Mouse (Mus musculus) heart, embryonic 15.5 days (tissue): ENCODE data around the gene Clip2. TPM values are rescaled to one million over a fixed set of nuclear protein-coding genes. Genes with fewer than 3 reads are reported as not detected.
A peak's percentile ranks its signal among the peaks of the same experiment; 100 is the strongest.

Experiments used
- ATAC-seq: fragments of 200-750 bp; cut with Nextera tagmentation; replicated peaks from 2 replicates; pipeline ENCODE4 v1.8.0; 2017; ENCODE audit warnings: low read depth, moderate TSS enrichment; ENCODE audit not compliant: insufficient number of reproducible peaks, insufficient read depth, low FRiP score
- H3K27ac ChIP-seq: fragments of 300-500 bp; sonication (generic); 2 replicates; pipeline ENCODE4 v1.5.1; 2015; ENCODE audit warnings: mild to moderate bottlenecking, inconsistent platforms
- H3K27me3 ChIP-seq: fragments of 300-500 bp; sonication (generic); 2 replicates; pipeline ENCODE4 v1.6.1; 2015; ENCODE audit warnings: inconsistent platforms
- H3K36me3 ChIP-seq: fragments of 300-500 bp; sonication (generic); 2 replicates; pipeline ENCODE4 v1.6.1; 2015; ENCODE audit warnings: mild to moderate bottlenecking, inconsistent platforms
- H3K4me1 ChIP-seq: fragments of 300-500 bp; sonication (generic); replicated peaks from 2 replicates; pipeline ENCODE4 v1.6.1; 2015; ENCODE audit warnings: inconsistent platforms
- H3K4me2 ChIP-seq: fragments of 300-500 bp; sonication (generic); 2 replicates; pipeline ENCODE4 v1.6.1; 2015; ENCODE audit warnings: inconsistent platforms, mild to moderate bottlenecking, moderate library complexity
- H3K4me3 ChIP-seq: fragments of 300-500 bp; sonication (generic); 2 replicates; pipeline ENCODE4 v1.5.1; 2015; ENCODE audit warnings: mild to moderate bottlenecking, inconsistent platforms
- H3K9ac ChIP-seq: fragments of 300-500 bp; sonication (generic); 2 replicates; pipeline ENCODE4 v1.6.1; 2015; ENCODE audit warnings: mild to moderate bottlenecking, inconsistent platforms
- H3K9me3 ChIP-seq: fragments of 300-500 bp; sonication (generic); replicated peaks from 2 replicates; pipeline ENCODE4 v1.6.1; 2016; ENCODE audit warnings: inconsistent platforms
- WGBS: fragments of 180-500 bp; shearing (Covaris S2); methylation state at CpG from one replicate; pipeline ENCODE4 v1.1.7; 2015; ENCODE audit warnings: mixed read lengths; 5-methylcytosine and 5-hydroxymethylcytosine counted together
- polyA plus RNA-seq: library from polyadenylated mRNA; unstranded; fragments of >200 nt; fragmentation: Nextera tagmentation; extraction: Ambion mirVana; gene quantifications from 2 replicates; pipeline ENCODE4 v1.2.1, GENCODE M21; 2015

Clip2 gene
- polyA plus RNA-seq, 1 experiment from 2014 or later, result 1.4 TPM

DNA sequence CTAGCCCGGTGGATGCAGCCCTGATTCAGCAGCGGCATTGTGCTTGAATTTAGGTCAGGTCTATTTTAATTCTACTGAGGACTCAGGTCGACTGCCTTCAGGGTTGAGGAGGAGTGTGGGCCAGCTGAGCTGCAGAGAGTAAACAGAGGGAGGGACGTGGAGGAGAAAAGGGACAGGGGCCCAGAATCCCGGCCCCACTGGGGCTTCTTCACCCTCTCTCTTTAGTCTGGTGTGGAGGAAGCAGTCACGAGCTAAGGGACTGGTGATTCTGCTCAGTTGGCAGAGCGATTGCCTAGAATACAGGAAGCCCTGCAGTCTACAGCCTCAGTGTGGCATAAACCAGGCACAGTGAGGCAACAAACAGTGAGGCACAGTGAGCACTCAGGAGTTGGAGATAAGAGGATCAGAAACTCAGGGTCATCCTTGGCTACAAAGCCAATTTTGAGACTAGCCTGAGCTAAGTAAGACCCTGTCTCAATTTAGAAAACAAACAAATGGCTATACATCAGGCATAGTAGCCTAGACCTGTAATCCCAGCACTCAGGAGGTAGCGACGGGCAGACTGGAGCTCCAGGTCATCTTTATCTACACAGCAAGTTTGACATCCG, 84.0 kb downstream of the Clip2 start:
- H3K4me2 ChIP-seq, result no peak overlapping the region
- no peaks in the 10 kb centered on the region for H3K36me3 ChIP-seq
- peaks cover 4% of the 10 kb centered on the region for H3K4me1 ChIP-seq
- no peak overlapping the region for H3K9ac ChIP-seq
- no peaks in the 10 kb centered on the region for H3K9me3 ChIP-seq
- no peak for ATAC-seq
- no peak overlapping the region for H3K4me3 ChIP-seq
- 68% methylated on average over 10 of the region's 10 CpGs for WGBS
- no peak overlapping the region for H3K27ac ChIP-seq
- H3K27me3 ChIP-seq, result no peaks in the 10 kb centered on the region

DNA sequence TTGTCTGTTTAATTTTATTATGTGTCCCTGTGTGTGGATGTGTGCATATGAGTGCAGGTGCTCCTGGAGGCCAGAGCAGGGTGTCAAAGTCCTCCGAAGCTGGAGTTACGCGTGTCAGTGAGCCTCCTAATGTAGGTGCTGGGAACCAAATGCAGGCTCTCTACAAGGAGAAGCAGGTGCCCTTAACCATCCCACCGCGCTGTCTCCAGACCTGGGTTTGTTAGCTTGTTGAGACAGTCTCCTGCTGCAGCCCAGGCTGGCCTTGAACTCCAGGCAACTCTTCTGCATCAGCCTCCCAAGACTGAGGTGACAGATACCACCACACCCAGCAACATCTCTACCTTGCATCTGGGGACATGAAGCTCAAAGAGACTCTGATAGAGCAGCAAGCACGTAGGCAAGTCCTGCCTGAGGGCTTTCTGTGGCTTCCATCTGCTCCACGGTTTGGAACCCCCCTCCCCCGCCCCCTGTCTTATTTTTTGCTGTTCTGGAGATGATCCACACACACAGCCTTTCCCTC, 85.1 kb downstream of the Clip2 start:
- Histone ChIP-seq H3K4me2 (no peak overlapping the region), H3K9ac (no peak overlapping the region), H3K27ac (no peak overlapping the region), H3K4me1 (peaks cover 4% of the 10 kb centered on the region), H3K36me3 (no peaks in the 10 kb centered on the region), H3K27me3 (no peaks in the 10 kb centered on the region), H3K4me3 (no peak overlapping the region), H3K9me3 (no peaks in the 10 kb centered on the region)
- 62% methylated on average over 8 of the region's 8 CpGs for WGBS
- ATAC-seq, result no peak

DNA sequence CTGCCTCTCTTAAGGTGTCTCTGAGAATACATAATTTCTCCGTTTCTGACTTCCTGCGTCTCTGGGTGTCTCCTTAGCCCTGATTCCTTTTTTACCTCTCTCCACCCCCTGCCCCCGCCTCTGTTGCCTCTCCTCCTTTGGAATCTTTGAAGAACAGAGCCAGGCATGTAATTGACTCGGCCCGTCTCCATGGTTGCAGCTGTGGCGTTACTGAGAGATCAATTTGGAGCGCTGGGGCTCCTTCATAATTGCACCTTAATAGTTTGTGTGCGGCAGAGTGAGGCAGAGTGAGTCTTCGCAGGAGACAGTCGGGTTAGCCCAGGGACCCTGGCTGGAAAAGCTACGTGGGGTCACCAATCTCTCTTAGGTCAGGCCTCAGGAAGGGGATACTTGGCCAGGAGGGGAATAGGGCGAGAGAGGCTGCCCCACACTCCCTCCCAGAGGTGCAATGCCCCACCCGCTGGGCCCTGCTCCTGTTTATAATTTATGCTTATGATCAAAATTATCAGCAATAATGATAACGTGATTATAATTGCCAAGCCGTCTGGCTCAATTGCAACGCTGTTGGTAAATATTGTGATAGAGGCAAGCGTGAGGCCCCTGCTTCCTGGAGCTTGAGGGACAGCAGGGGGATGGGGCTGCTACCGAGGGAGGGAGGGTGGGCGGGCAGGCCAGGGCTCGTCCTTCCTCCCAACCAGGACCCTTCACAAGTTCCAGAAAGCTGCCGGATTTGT, 85.8 kb downstream of the Clip2 start:
- Histone ChIP-seq H3K4me2 (no peak overlapping the region), H3K4me1 (peaks cover 4% of the 10 kb centered on the region), H3K36me3 (no peaks in the 10 kb centered on the region), H3K9ac (no peak overlapping the region), H3K27me3 (no peaks in the 10 kb centered on the region), H3K9me3 (no peaks in the 10 kb centered on the region), H3K27ac (no peak overlapping the region), H3K4me3 (no peak overlapping the region)
- WGBS, result 47% methylated on average over 21 of the region's 21 CpGs
- ATAC-seq, result no peak

DNA sequence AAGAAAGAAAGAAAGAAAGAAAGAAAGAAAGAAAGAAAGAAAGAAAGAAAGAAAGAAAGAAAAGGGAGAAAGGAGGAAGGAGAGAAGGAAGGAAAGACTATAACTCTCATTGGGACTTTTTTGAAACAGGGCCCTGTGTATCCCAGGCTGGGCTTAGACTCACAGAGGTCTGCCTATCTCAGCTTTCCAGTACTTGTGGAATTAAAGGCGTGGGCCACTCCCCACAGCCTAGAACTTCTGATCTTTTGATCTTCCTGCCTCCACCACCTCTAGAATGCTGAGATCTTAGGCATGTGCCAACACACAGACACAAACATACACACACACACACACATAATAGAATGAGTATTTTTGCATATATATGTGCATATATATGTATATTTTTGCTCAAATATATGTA, 87.0 kb downstream of the Clip2 start:
- WGBS, result 79% methylated on average over 1 of the region's 1 CpGs
- Histone ChIP-seq H3K4me3 (no peak overlapping the region), H3K27me3 (no peaks in the 10 kb centered on the region), H3K4me2 (no peak overlapping the region), H3K27ac (no peak overlapping the region), H3K4me1 (peaks cover 4% of the 10 kb centered on the region), H3K9me3 (no peaks in the 10 kb centered on the region), H3K9ac (no peak overlapping the region), H3K36me3 (no peaks in the 10 kb centered on the region)
- no peak for ATAC-seq

DNA sequence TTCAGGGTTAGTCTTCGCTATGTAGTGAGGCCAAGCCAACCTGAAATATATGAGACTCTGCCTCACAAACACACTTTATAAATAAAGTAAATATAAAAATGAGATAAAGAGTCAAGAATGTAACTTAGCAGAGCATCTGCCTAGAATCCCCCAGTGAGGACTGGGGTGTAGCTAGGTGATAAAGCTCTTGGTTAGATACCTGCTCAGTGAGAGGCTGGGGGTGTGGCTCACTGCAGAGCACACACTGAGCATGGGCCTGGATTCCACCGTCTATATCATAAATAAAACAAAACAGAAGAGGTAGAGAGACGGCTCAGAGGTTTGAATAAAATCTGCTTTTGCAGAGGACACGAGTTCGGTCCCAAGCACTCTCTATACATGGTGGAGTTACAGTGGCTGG, 88.0 kb downstream of the Clip2 start:
- no peaks in the 10 kb centered on the region for H3K36me3 ChIP-seq
- WGBS, result 81% methylated on average over 5 of the region's 5 CpGs
- H3K4me3 ChIP-seq, result no peak overlapping the region
- H3K27me3 ChIP-seq, result no peaks in the 10 kb centered on the region
- no peaks in the 10 kb centered on the region for H3K9me3 ChIP-seq
- no peak overlapping the region for H3K9ac ChIP-seq
- no peak for ATAC-seq
- no peak overlapping the region for H3K4me2 ChIP-seq
- peaks cover 4% of the 10 kb centered on the region for H3K4me1 ChIP-seq
- no peak overlapping the region for H3K27ac ChIP-seq

DNA sequence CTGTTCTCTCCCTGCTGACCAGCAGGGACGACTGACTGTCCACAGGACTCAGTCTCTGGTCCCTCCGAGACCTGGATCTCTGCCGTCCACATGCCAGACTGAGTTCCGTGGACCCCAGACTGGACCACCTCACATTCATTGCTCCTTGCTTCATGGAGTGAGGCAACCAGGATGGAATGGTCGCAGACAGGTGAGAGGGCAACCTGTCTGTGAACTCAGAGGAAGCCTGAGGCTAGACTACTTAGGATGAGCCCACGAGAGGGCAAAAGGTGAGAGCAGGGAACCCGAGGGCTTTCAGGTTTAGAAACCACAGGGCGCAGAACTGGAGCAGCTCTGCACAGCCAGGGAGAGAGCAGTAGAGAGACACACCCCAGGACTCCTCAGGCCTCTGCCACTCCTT, 89.5 kb downstream of the Clip2 start:
- no peak overlapping the region for H3K4me3 ChIP-seq
- 80% methylated on average over 8 of the region's 8 CpGs for WGBS
- no peak overlapping the region for H3K4me2 ChIP-seq

DNA sequence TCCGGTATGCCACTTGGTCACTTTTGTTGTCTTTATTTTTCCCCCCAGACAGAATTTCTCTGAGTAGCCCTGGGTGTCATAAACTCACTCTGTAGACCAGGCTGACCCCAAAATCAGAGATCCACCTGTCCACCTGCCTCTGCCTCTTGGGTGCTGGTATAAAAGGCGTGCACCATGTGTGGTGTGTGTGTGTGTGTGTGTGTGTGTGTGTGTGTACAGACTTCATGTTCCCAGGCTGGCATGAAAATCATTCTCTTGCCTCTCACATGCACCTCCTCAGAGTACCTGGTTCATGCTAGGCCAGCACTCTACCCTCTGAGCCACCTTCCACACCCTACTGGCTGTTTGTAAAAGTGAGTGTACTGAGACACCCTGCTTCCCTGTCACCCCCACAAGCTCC, 89.9 kb downstream of the Clip2 start:
- Histone ChIP-seq H3K4me1 (peaks cover 4% of the 10 kb centered on the region), H3K27ac (no peak overlapping the region), H3K4me3 (no peak overlapping the region), H3K36me3 (no peaks in the 10 kb centered on the region), H3K9ac (no peak overlapping the region), H3K9me3 (no peaks in the 10 kb centered on the region), H3K4me2 (no peak overlapping the region), H3K27me3 (no peaks in the 10 kb centered on the region)
- 75% methylated on average over 2 of the region's 2 CpGs for WGBS
- no peak for ATAC-seq

More for the DNA sequence above, 89.5 kb downstream of the Clip2 start:
- Histone ChIP-seq H3K4me1 (peaks cover 4% of the 10 kb centered on the region), H3K36me3 (no peaks in the 10 kb centered on the region), H3K9me3 (no peaks in the 10 kb centered on the region), H3K27me3 (no peaks in the 10 kb centered on the region), H3K9ac (no peak overlapping the region), H3K27ac (no peak overlapping the region)
- ATAC-seq, result no peak

DNA sequence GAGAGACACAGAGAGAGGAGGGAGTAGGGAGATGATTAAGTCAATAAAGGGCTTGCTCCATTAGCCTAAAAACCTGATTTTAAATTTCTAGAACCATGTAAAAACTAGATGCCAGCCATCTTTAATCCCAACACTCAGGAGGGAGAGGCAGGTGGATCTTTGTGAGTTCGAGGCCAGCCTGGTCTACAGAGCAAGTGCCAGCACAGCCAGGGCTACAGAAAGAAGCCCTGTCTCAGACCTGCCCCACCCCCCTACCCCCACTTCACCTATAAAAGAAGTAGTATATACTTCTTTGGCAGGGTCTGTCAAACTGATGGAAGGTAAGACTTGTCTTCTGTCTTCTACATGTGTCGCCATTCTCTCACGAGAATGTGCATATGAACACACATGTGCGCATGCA, 91.7 kb downstream of the Clip2 start:
- 88% methylated on average over 4 of the region's 4 CpGs for WGBS
- H3K27ac ChIP-seq, result no peak overlapping the region
- no peaks in the 10 kb centered on the region for H3K36me3 ChIP-seq
- no peaks in the 10 kb centered on the region for H3K9me3 ChIP-seq
- H3K4me2 ChIP-seq, result no peak overlapping the region
- H3K27me3 ChIP-seq, result no peaks in the 10 kb centered on the region
- no peak for ATAC-seq
- peaks cover 3% of the 10 kb centered on the region; the same call in 1 of the 2 replicates for H3K4me1 ChIP-seq
- no peak overlapping the region for H3K4me3 ChIP-seq
- no peak overlapping the region for H3K9ac ChIP-seq

DNA sequence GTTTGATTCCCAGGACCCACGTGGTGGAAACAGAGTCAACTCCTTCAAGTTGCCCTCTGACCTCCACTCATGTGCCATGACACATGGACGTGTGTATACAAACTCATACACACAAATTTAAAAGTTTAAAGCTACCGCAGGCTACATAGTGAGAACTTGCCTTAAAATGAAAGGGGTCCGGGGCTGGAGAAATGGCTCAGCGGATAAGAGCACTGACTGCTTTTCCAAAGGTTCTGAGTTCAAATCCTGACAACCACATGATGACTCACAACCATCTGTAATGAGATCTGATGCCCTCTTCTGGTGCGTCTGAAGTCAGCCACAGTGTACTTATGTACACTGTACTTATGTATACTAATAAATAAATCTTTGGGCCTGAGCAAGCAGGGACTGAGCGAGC, 93.1 kb downstream of the Clip2 start:
- 84% methylated on average over 7 of the region's 7 CpGs for WGBS
- no peak overlapping the region for H3K4me2 ChIP-seq

DNA sequence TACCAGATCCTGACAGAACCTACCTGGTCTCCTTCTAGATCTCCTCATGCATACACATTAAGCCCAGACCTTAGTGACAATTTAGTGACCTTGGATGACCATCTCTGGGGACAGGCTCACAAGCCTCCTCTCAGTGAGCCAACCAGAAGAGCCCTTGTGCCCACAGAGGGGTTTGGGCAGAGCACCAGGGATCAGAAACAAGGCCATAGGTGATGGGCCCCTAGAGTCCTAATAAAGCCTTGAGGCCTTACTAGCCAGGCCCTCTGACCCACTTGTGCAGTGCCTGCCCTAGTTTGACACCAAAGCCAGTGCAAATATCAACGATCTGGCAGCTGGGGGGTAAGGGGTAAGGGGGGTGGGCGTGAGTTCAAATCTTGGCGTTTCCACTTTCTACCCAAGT, 93.8 kb downstream of the Clip2 start:
- no peak for ATAC-seq
- H3K4me3 ChIP-seq, result no peak overlapping the region
- 91% methylated on average over 3 of the region's 3 CpGs for WGBS
- H3K9me3 ChIP-seq, result no peaks in the 10 kb centered on the region
- H3K4me1 ChIP-seq, result peaks cover 23% of the 10 kb centered on the region
- H3K4me2 ChIP-seq, result no peak overlapping the region
- H3K27ac ChIP-seq, result no peak overlapping the region
- H3K36me3 ChIP-seq, result no peaks in the 10 kb centered on the region
- H3K27me3 ChIP-seq, result no peaks in the 10 kb centered on the region
- no peak overlapping the region for H3K9ac ChIP-seq

More for the DNA sequence above, 93.1 kb downstream of the Clip2 start:
- Histone ChIP-seq H3K27me3 (no peaks in the 10 kb centered on the region), H3K9ac (no peak overlapping the region), H3K27ac (no peak overlapping the region), H3K4me1 (peaks cover 17% of the 10 kb centered on the region), H3K36me3 (no peaks in the 10 kb centered on the region), H3K9me3 (no peaks in the 10 kb centered on the region), H3K4me3 (no peak overlapping the region)
- ATAC-seq, result no peak

DNA sequence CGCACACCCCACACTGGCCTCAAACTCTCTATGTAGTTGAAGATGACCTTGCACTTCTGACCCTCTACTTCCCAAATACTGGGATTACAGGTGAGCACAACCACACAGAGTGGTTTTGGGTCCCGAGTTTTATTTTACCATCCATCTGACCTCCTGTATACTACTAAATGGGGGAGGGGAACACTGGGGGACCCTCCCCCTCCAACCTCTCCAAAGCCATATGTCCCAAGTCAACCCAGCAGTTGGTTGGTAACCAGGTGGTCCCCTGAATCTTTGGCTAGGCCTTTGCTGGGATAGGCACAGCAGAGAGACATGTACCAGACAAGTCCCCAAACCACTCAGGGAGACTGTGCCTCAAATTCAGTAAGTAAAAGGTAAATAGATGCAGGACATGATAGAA, 94.9 kb downstream of the Clip2 start:
- 0 out of 2 replicates have a peak overlapping the region, but pooled peaks have one; percentile 90 for H3K27ac ChIP-seq
- 82% methylated on average over 2 of the region's 2 CpGs for WGBS
- no peak for ATAC-seq

More for the DNA sequence above, 94.9 kb downstream of the Clip2 start:
- Histone ChIP-seq H3K4me1 (peaks cover 27% of the 10 kb centered on the region), H3K9me3 (no peaks in the 10 kb centered on the region), H3K4me2 (no peak overlapping the region), H3K36me3 (peaks cover 1% of the 10 kb centered on the region), H3K27me3 (no peaks in the 10 kb centered on the region), H3K4me3 (no peak overlapping the region), H3K9ac (no peak overlapping the region)
